Mouse (Mus musculus): ENCODE data around the gene Trpm6. TPM values are rescaled to one million over a fixed set of nuclear protein-coding genes. Genes with fewer than 3 reads are reported as not detected.

The Trpm6 gene
- polyA plus RNA-seq, 1 experiment from 2014 or later = 0.43 TPM

DNA sequence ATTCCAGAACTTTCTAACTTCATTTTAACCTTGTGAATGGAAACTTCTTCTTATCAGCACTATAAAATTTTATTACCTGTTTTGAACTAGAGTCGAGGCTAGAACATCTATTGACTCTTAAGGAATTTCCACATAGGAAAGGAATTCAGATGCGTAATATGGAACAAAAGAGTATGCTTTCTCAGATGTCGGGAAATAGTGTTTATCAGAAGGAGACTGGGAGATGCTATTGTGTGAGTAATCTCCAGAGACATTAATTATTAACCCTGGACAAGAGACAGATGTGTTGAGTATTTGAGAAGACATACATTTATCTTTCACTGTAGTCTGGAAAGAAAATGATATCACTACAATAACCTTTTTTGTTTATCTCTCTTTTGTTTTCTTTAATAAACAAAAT is 61.5 kb downstream of the Trpm6 start:
- ATAC-seq (replicated peaks; ENCODE audit: extremely low read depth, insufficient read depth, low FRiP score) = no peak
- Histone ChIP-seq H3K4me2 (ENCODE audit: low read depth, low read length) (no peak overlapping the region), H3K27me3 (ENCODE audit: control insufficient read depth, insufficient read depth, low read length) (no peaks in the 10 kb centered on the region), H3K4me1 (ENCODE audit: control insufficient read depth, insufficient read depth, low read length) (no peaks in the 10 kb centered on the region), H3K9ac (ENCODE audit: low read length) (no peak overlapping the region), H3K27ac (ENCODE audit: low read length) (no peak overlapping the region), H3K4me3 (ENCODE audit: low read length) (no peak overlapping the region), H3K9me3 (replicated peaks; ENCODE audit: control insufficient read depth, low read length) (no peaks in the 10 kb centered on the region), H3K36me3 (ENCODE audit: control insufficient read depth, insufficient read depth) (no peaks in the 10 kb centered on the region)
- WGBS = 67% methylated on average over 3 of the region's 3 CpGs

DNA sequence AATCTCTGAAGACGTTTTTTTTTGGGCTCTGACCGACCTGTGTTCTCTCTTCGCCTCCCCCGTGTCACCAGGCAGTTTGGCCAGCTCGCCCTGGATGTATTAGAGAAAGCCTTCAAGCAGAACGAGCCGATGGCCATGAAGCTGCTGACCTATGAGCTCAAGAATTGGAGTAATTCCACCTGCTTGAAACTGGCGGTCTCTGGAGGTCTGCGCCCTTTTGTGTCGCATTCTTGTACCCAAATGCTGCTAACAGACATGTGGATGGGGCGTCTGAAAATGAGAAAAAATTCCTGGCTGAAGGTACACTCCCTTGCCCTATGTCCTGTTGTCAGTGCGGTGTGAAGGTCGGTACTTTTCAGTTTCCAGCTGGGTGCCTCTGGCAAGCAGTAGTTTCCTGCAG is 65.4 kb downstream of the Trpm6 start:
- Histone ChIP-seq H3K4me2 (ENCODE audit: low read depth, low read length) (no peak overlapping the region), H3K4me1 (ENCODE audit: control insufficient read depth, insufficient read depth, low read length) (no peaks in the 10 kb centered on the region)
- 59% methylated on average over 13 of the region's 13 CpGs for WGBS

DNA sequence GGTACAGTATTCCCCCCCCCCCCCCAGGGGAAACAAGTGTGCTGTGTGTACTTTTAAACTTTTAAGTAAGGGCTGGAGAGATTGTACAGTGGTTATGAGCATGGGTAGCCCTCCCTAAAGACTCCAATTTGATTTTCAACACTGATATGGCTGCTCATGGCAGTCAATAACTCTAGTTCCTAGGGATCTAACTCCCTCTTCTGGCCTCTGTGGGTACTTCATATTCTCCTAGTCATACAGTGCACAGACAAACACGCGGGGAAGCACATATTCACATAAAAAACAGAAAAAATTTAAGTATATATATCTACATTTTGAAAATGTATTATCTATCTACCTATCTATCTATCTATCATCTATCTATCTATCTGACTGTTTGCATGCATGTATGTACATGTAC is 67.6 kb downstream of the Trpm6 start:
- H3K27me3 ChIP-seq (ENCODE audit: control insufficient read depth, insufficient read depth, low read length) = no peaks in the 10 kb centered on the region
- no peak overlapping the region for H3K4me2 ChIP-seq (ENCODE audit: low read depth, low read length)
- no peaks in the 10 kb centered on the region for H3K9me3 ChIP-seq (replicated peaks; ENCODE audit: control insufficient read depth, low read length)
- no peak; the same call in 1 of the 2 replicates for ATAC-seq (replicated peaks; ENCODE audit: extremely low read depth, insufficient read depth, low FRiP score)
- WGBS = 74% methylated on average over 2 of the region's 2 CpGs
- H3K36me3 ChIP-seq (ENCODE audit: control insufficient read depth, insufficient read depth) = no peaks in the 10 kb centered on the region
- H3K4me3 ChIP-seq (ENCODE audit: low read length) = no peak overlapping the region
- no peak overlapping the region for H3K27ac ChIP-seq (ENCODE audit: low read length)
- H3K4me1 ChIP-seq (ENCODE audit: control insufficient read depth, insufficient read depth, low read length) = no peaks in the 10 kb centered on the region
- H3K9ac ChIP-seq (ENCODE audit: low read length) = no peak overlapping the region

More for the DNA sequence above, 65.4 kb downstream of the Trpm6 start:
- no peak overlapping the region for H3K4me3 ChIP-seq (ENCODE audit: low read length)
- H3K27me3 ChIP-seq (ENCODE audit: control insufficient read depth, insufficient read depth, low read length) = no peaks in the 10 kb centered on the region
- H3K27ac ChIP-seq (ENCODE audit: low read length) = no peak overlapping the region
- H3K36me3 ChIP-seq (ENCODE audit: control insufficient read depth, insufficient read depth) = no peaks in the 10 kb centered on the region
- no peaks in the 10 kb centered on the region for H3K9me3 ChIP-seq (replicated peaks; ENCODE audit: control insufficient read depth, low read length)
- no peak overlapping the region for H3K9ac ChIP-seq (ENCODE audit: low read length)
- no peak for ATAC-seq (replicated peaks; ENCODE audit: extremely low read depth, insufficient read depth, low FRiP score)

DNA sequence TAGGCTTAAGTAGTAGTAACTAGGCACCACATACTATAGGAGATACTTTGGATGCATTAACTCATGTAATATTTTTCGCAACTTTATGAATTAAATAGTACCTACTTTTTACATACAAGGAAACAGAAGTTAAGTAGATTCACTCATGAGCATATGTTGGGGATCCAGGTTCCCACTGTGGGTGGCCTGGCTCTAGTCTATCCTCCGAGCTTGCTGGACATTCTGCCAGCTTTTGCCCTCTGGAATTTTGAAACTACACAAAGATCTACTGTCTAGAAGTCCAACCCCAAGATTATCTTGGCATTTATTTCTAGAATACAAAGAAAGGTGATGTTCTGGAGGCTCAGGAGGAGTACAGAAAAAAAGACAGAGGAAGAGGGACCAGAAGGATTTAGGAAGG is 78.8 kb downstream of the Trpm6 start:
- H3K9me3 ChIP-seq (replicated peaks; ENCODE audit: control insufficient read depth, low read length) = no peaks in the 10 kb centered on the region
- H3K36me3 ChIP-seq (ENCODE audit: control insufficient read depth, insufficient read depth) = no peaks in the 10 kb centered on the region
- no peak overlapping the region for H3K4me2 ChIP-seq (ENCODE audit: low read depth, low read length)
- H3K4me3 ChIP-seq (ENCODE audit: low read length) = no peak overlapping the region
- ATAC-seq (replicated peaks; ENCODE audit: extremely low read depth, insufficient read depth, low FRiP score) = no peak
- no peaks in the 10 kb centered on the region for H3K27me3 ChIP-seq (ENCODE audit: control insufficient read depth, insufficient read depth, low read length)
- H3K9ac ChIP-seq (ENCODE audit: low read length) = no peak overlapping the region
- 68% methylated on average over 2 of the region's 2 CpGs for WGBS
- no peak overlapping the region for H3K27ac ChIP-seq (ENCODE audit: low read length)
- H3K4me1 ChIP-seq (ENCODE audit: control insufficient read depth, insufficient read depth, low read length) = no peaks in the 10 kb centered on the region

DNA sequence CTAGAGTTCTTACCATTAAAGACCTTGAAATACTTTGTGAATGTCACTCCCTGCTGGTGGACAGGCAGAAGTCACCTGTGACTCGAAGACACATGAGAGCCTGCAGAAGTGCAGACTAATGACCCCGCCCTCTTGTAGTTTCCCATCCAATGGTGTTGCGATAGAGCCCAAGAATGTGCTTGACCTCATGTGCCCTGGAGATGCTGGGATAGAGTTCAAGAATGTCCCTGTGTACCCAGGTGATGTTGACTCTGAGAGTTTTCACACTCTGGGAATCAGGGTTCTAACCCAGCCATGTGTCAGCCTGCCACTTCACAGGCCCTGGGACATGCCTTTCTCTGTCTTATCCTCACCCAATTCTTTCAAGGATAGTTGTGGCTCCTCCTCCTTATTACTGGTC is 81.4 kb downstream of the Trpm6 start:
- Histone ChIP-seq H3K9me3 (replicated peaks; ENCODE audit: control insufficient read depth, low read length) (no peaks in the 10 kb centered on the region), H3K27ac (ENCODE audit: low read length) (no peak overlapping the region), H3K27me3 (ENCODE audit: control insufficient read depth, insufficient read depth, low read length) (no peaks in the 10 kb centered on the region), H3K36me3 (ENCODE audit: control insufficient read depth, insufficient read depth) (no peaks in the 10 kb centered on the region), H3K4me2 (ENCODE audit: low read depth, low read length) (no peak overlapping the region), H3K9ac (ENCODE audit: low read length) (no peak overlapping the region), H3K4me3 (ENCODE audit: low read length) (no peak overlapping the region), H3K4me1 (ENCODE audit: control insufficient read depth, insufficient read depth, low read length) (no peaks in the 10 kb centered on the region)
- no peak for ATAC-seq (replicated peaks; ENCODE audit: extremely low read depth, insufficient read depth, low FRiP score)
- 76% methylated on average over 3 of the region's 3 CpGs for WGBS

DNA sequence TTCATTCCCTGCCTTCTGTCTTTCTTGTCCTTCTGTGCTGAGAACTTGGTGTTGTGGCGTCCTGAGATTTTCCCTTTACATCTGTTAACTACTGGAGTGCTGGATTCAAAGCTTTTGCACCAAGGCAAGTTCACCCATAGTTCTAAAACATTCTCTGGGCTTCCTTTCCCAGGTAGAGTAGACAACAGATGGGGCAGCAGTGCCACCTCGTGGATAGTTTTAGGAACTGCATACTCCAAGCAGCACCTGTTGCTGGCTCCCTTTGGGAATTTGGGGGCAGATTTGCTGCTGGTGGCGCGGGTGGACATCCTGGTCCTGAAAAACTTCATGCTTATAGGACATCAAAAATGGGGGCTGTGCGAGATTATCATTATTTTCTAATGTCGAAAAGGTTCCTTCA is 85.2 kb downstream of the Trpm6 start:
- WGBS = 9% methylated on average over 6 of the region's 6 CpGs
- Histone ChIP-seq H3K4me3 (ENCODE audit: low read length) (no peak overlapping the region), H3K36me3 (ENCODE audit: control insufficient read depth, insufficient read depth) (no peaks in the 10 kb centered on the region), H3K4me1 (ENCODE audit: control insufficient read depth, insufficient read depth, low read length) (no peaks in the 10 kb centered on the region), H3K9me3 (replicated peaks; ENCODE audit: control insufficient read depth, low read length) (no peaks in the 10 kb centered on the region), H3K9ac (ENCODE audit: low read length) (no peak overlapping the region), H3K4me2 (ENCODE audit: low read depth, low read length) (no peak overlapping the region), H3K27me3 (ENCODE audit: control insufficient read depth, insufficient read depth, low read length) (no peaks in the 10 kb centered on the region), H3K27ac (ENCODE audit: low read length) (no peak overlapping the region)
- ATAC-seq (replicated peaks; ENCODE audit: extremely low read depth, insufficient read depth, low FRiP score) = no peak

DNA sequence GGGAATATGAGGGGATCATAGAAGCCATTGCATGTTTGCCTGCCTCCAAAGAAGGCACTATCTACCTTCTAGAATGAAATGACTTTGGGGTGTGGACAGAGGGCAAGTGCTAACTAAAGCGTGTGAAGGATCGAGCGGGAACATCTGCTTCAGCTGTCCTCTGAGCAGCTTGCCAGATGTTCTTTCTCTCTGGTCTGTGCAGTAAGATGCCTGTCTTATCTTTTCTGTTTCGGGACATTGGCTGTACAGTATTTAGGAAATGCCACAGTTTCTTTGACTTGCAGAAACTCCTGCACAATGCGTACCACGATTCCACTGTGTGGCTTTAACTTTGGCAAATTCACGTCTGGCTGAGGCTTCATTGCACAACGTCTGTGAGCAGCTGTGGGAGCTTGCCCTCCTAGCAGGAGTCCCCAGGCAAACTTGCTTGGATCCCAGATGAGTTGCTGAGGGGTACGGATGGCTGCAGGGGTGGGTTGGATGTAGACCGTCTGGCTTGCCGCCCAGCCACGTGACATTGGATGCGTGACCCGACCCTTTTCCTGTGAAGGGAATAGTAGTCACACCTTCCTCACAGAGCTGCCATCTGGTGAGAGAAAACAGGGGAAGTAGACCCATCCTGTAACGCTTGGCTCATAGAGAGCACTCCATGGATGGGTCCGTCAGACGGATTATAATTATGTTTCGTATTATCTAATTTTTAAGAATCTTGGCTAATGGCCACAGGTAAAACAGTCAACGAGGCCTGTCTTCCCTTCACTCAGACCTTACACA is 92.2 kb downstream of the Trpm6 start:
- no peak overlapping the region for H3K27ac ChIP-seq (ENCODE audit: low read length)
- no peak overlapping the region for H3K4me2 ChIP-seq (ENCODE audit: low read depth, low read length)
- H3K4me3 ChIP-seq (ENCODE audit: low read length) = no peak overlapping the region
- H3K4me1 ChIP-seq (ENCODE audit: control insufficient read depth, insufficient read depth, low read length) = no peaks in the 10 kb centered on the region; the same call in 1 of the 2 replicates
- 61% methylated on average over 19 of the region's 19 CpGs for WGBS
- no peaks in the 10 kb centered on the region for H3K9me3 ChIP-seq (replicated peaks; ENCODE audit: control insufficient read depth, low read length)
- H3K9ac ChIP-seq (ENCODE audit: low read length) = no peak overlapping the region
- H3K36me3 ChIP-seq (ENCODE audit: control insufficient read depth, insufficient read depth) = no peaks in the 10 kb centered on the region
- no peak for ATAC-seq (replicated peaks; ENCODE audit: extremely low read depth, insufficient read depth, low FRiP score)
- H3K27me3 ChIP-seq (ENCODE audit: control insufficient read depth, insufficient read depth, low read length) = no peaks in the 10 kb centered on the region

DNA sequence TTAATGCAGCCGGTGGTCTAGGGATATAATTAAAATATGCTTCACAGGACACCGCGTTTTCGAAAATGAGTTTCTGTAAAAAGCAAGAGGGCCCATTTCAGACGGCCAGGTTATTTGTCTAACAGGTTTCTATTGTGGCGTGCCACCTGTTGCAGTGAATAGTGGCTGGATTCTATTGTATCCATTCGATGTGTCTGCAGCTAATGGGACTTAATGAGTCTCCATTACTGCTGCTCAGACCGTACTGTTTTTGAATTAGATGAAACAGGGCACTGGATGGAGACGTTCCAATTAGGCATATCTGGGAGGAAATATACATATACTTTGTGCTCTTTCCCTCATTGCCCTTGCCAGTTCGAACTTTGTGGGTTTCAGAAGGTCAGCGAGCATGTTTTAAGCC is 92.8 kb downstream of the Trpm6 start:
- Histone ChIP-seq H3K9ac (ENCODE audit: low read length) (no peak overlapping the region), H3K9me3 (replicated peaks; ENCODE audit: control insufficient read depth, low read length) (no peaks in the 10 kb centered on the region), H3K4me1 (ENCODE audit: control insufficient read depth, insufficient read depth, low read length) (no peaks in the 10 kb centered on the region; the same call in 1 of the 2 replicates), H3K4me2 (ENCODE audit: low read depth, low read length) (no peak overlapping the region), H3K36me3 (ENCODE audit: control insufficient read depth, insufficient read depth) (no peaks in the 10 kb centered on the region), H3K27me3 (ENCODE audit: control insufficient read depth, insufficient read depth, low read length) (no peaks in the 10 kb centered on the region), H3K4me3 (ENCODE audit: low read length) (no peak overlapping the region), H3K27ac (ENCODE audit: low read length) (no peak overlapping the region)
- ATAC-seq (replicated peaks; ENCODE audit: extremely low read depth, insufficient read depth, low FRiP score) = no peak
- WGBS = 83% methylated on average over 11 of the region's 11 CpGs

DNA sequence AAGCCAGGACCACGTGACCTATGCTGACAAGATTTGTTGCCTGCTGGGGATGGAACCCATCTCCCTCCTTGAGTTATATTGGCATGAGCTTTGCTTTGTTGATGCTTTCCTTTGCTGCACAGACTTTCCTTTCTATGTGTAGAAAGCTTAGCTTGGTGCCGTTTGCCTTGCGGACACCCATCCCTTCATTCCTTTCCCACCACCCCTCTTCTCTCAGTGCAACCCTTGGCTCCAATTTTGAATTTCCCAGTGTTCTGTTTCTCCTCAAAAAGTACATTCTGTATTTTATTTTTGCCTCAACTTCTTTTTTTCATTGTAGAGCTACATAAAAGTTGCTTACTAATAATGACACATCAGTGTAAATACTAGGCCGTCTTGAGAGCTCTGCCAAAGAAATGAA is 96.6 kb downstream of the Trpm6 start:
- Histone ChIP-seq H3K27ac (ENCODE audit: low read length) (no peak overlapping the region), H3K4me2 (ENCODE audit: low read depth, low read length) (no peak overlapping the region), H3K36me3 (ENCODE audit: control insufficient read depth, insufficient read depth) (no peaks in the 10 kb centered on the region), H3K9ac (ENCODE audit: low read length) (no peak overlapping the region), H3K4me3 (ENCODE audit: low read length) (no peak overlapping the region), H3K27me3 (ENCODE audit: control insufficient read depth, insufficient read depth, low read length) (no peaks in the 10 kb centered on the region), H3K9me3 (replicated peaks; ENCODE audit: control insufficient read depth, low read length) (no peaks in the 10 kb centered on the region), H3K4me1 (ENCODE audit: control insufficient read depth, insufficient read depth, low read length) (no peaks in the 10 kb centered on the region; the same call in 1 of the 2 replicates)
- 83% methylated on average over 4 of the region's 4 CpGs for WGBS
- no peak for ATAC-seq (replicated peaks; ENCODE audit: extremely low read depth, insufficient read depth, low FRiP score)

Measured in heart, embryonic 16.5 days (tissue).